Mouse (Mus musculus): ENCODE results near the gene BC030499.

The BC030499 gene

GRCm38 (mm10) chr11:78290654-78291053 lies at the start of gene BC030499:
Gene BC030499 (plus strand): TSS chr11:78290841.
- DNase-seq (ENCODE audit: low read depth, low spot score), result no peak

DNA sequence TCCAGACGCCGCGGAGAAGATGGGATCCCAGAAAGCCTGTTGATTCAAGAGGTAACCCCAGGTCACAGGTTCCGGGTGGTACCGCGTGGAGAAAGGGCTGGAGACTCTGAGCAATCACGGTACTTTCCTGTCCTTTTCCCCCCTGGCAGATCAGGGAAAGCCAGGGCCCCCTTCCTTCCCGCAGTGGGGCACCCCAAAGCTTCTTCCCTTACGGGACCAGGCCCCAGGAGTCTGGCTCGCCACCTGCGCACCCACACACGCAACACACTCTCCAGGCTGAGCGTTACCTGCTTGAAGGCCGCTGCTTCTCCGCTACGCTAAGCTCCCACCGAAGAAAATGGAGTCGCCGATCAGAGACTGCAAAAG lies 45.4 kb upstream of the BC030499 start:
- no peak for DNase-seq (ENCODE audit: low read depth, low spot score)

DNA sequence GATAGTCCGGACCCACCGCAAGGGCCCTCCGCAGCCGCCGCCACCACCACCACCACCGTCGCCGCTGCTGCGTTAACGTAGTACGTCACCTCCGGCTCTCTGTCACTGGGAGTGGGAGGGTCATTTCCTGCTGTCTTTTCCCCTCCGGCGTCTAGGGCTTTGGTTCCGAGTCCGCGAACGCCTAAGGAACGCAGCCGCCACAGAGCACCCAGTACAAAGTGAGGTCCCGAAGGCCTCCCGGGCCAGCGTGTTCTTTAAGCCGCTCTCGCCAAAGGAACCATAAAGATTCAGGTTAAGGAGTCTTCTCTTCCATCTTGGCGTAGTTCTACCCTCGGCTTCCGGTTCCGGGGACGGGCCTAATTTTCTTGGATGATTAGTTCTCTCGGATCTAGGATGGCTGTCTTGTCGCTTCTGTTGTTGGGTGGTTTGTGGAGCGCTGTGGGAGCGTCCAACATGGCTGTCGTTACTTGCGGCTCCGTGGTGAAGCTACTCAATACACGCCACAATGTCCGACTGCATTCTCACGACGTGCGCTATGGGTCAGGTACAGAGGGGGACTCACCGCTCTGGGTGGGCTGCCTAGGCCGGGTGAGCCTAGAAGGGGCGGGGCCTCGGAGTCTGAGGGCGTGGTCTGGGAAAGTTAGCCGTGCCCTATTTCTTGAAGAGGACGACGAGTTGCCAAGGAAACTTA lies 44.9 kb upstream of the BC030499 start, which contains the start of the genes Sdf2 and Supt6:
TSS of gene Sdf2 (plus strand) at position 120 of the 691 bp plus-strand sequence.
TSS of gene Supt6 (minus strand) at position 361 of the 691 bp plus-strand sequence.
- DNase-seq (ENCODE audit: low read depth, low spot score), result peak; percentile 92

- no peak for DNase-seq (ENCODE audit: low read depth, low spot score)
These were observed 44.2 kb upstream of the BC030499 start for GRCm38 (mm10) chr11:78246318-78247011.

- no peak for DNase-seq (ENCODE audit: low read depth, low spot score)
These were observed 43.7 kb upstream of the BC030499 start for GRCm38 (mm10) chr11:78247012-78247348.

DNA sequence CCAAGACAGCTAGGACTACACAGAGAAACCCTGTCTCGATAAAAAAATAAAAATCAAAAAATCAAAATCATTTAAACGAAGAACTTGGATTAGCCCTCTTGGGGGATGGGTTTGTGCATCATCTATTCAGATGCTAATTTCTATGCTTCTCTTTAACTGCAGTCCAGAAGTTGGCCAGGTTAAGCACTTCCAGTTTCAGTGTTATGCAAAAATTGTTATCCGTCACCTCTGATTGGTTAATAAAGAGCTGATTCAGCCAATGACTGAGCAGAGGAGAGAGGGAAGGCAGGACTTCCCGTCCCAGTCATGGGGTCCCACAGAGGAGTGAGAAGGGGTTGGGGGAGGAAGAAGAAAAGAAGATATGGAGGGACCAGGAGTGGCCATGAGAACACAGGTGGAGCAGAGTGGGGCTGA lies 42.9 kb upstream of the BC030499 start:
- DNase-seq (ENCODE audit: low read depth, low spot score), result peak; percentile 98

DNA sequence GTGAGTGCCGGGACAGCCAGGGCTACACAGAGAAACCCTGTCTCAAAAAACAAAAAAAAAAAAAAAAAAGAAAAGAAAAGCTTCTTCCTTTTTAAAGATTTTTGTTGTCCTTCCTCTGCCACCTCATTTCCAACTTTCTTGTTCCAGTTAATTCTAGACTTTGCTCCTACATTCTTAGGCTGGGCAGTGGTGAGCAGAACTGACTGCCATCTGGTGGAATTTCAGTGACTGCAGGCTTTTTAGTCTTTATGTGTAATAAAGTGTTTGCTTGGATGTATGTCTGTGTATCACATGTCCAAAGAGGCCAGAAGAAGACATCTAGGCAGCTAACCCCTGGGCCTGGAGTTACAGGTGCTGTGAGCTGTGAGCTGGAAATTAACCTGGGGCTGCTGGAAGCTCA lies 34.0 kb upstream of the BC030499 start:
- no peak for DNase-seq (ENCODE audit: low read depth, low spot score)

DNA sequence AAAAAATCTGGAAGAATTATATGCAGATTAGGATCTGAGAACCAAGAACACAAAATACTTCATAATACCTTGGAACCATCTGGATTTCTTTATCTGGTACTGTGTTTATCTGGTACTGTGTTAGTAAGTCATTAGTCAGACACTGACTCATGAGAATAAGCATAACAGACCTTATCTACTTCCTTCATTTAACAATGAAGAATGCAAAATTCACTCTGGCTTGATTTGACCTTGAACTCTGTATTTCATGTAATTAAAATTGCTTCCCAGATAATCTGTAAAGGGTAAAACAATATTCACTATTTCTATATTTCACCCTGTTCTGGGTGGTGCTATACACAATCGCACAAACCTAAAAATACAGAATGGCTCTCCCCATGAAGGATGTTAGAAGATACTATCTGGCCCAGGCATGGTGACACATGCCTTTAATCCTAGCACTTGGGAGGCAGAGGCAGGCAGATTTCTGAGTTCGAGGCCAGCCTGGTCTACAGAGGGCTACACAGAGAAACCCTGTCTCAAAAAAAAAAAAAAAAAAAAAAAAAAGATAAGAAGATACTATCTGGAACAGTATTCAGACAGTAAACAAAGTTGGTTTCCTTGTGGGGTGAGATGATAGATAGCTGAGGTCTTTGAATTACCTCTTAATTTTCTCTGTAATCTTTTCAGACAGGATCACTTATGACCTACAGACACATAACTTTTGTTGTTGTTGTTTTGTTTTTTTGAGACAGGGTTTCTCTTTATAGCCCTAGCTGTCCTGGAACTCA lies 30.0 kb upstream of the BC030499 start:
- DNase-seq (ENCODE audit: low read depth, low spot score), result no peak

DNA sequence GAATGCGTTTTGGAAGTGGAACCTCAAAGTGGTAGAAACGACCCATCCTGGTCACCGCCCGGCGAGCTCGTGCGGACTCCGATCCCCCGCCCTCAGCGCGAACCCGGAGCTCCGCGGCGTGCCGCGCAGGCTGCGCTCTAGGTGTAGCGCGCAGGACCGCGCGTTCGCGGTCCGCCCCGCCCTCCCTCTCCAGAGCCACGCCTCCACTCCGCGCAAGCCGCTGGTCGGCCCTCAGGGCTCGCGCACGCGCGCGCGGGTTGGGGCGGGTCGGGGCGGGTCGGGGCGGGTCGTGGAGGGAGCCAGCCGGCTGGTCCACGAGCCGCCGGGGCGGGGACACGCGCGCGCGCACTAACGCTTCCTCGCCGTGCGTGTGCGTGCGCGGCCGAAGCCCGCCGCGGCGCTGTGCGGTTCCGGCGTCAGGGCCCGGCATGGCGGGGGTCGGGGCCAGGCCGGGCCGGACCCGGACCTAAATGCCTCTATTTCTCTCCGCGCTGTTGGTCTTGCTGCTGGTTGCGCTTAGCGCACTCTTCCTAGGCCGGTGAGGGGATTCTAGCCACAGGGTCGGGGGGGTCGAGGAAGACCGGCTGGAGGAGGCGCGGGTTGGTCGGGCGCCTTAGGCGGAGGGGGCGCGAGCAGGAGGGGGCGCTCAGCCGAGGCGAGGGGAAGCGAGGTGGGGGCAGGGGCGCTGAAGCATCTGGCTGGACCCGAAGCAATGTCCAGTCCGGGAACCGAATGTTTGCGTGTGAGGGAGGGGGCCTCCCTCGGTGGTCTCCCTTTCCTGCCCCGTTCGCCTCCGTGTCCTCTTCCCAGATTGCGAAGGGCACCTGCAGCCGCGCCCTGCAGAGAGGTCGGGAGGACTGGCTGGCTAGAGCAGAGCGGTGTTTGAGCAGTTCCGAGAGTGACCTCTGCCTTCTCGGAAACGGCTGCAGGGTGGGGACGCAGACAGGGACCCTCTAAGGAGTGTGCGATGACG lies 29.0 kb upstream of the BC030499 start, which contains the start of gene 2610507B11Rik:
TSS of gene 2610507B11Rik (plus strand) at position 373 of the 973 bp plus-strand sequence.
- peak; percentile 95 for DNase-seq (ENCODE audit: low read depth, low spot score)

- peak; percentile 90 for DNase-seq (ENCODE audit: low read depth, low spot score)
These were observed 28.1 kb upstream of the BC030499 start for GRCm38 (mm10) chr11:78262550-78262949.

DNA sequence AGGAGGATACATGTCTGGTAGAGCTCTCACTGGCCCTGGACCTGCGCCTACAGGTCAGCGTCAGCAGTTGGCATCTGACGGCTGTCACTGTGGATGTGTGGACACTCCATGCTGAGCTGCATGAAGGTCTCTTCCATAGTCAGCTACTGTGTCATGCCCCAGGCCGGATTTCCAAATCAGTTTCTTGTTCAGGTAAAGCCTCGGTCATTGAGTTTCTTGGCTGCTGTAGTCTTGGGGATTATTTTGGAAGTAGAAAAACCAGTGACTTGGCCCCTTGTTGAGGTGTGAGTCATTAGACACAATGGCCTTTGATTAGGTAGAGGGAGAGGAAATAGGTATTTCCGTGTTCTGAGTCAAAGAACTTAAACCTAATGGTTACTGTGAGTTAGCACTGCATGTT lies 25.1 kb upstream of the BC030499 start:
- no peak for DNase-seq (ENCODE audit: low read depth, low spot score)

- DNase-seq (ENCODE audit: low read depth, low spot score), result no peak
These were observed 18.7 kb upstream of the BC030499 start for GRCm38 (mm10) chr11:78271986-78272385.

- no peak for DNase-seq (ENCODE audit: low read depth, low spot score)
These were observed 15.0 kb upstream of the BC030499 start for GRCm38 (mm10) chr11:78275596-78275995.

- DNase-seq (ENCODE audit: low read depth, low spot score), result peak; percentile 67
These were observed 14.5 kb upstream of the BC030499 start for GRCm38 (mm10) chr11:78276169-78276568.

DNA sequence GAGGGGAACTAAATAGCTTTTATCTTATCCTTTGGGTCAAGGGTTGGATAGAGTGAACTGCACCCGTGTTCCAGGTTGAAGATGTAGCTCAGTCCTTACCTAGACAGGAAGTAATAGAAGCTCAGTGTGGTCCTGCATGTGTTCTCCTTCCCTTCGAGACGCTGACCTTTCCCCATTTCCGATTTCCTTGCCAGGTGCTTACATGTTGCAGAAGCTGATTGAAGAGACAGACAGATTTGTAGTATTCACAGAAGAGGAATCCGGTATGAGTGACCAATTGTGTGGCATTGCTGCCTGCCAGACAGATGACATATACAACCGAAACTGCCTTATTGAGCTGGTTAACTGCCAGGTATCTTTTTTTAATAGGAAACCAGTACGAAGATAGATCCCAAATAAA lies 11.8 kb upstream of the BC030499 start:
- DNase-seq (ENCODE audit: low read depth, low spot score), result no peak

- no peak for DNase-seq (ENCODE audit: low read depth, low spot score)
These were observed 11.1 kb upstream of the BC030499 start for GRCm38 (mm10) chr11:78279586-78279985.

DNA sequence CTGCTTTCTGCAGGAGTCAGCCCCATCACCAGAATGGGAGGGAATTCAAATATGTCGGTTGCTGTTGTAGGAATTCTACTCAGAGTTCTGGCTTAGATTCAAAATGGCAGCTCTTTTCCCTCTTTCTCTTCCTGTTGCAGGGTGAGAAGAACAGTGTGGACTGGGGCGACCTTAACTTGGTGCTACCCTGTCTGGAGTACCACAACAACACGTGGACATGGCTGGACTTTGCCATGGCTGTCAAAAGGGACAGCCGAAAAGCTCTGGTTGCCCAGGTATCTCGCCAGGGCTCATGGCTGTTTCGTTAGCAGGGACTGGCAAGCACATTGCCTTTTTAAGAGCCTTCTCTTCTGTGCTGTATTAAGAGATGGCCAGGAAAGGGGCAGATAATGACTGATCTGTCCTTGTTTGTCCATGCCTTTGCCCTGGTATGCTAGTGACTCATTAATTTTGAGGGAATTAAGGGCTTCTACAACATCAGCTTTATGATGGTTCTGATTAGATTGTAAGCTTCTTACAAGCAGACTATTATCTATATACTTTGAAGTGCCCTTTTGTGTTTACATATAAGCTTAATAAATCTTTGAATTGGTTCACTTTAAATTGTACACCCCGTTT lies 1.4 kb upstream of the BC030499 start:
- DNase-seq (ENCODE audit: low read depth, low spot score), result no peak

DNA sequence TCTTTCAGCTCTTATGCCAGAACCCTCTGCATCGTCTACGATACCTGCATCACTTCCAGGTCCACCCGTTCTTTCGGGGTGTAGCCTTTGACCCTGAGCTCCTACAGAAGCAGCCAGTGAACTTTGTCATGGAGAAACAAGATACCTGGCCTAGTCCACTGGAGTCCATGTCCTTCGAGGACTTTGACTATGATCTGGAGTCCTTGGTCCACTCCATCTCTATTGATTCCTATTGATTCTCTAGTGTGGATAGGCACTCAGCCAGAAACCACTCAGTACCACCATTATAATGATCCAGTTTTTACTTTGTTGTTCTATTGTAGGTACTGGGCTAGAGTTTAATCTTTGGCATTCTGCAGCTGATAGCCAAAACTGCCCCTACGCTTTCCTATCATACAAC lies 3.9 kb downstream of the BC030499 start:
- no peak for DNase-seq (ENCODE audit: low read depth, low spot score)

DNA sequence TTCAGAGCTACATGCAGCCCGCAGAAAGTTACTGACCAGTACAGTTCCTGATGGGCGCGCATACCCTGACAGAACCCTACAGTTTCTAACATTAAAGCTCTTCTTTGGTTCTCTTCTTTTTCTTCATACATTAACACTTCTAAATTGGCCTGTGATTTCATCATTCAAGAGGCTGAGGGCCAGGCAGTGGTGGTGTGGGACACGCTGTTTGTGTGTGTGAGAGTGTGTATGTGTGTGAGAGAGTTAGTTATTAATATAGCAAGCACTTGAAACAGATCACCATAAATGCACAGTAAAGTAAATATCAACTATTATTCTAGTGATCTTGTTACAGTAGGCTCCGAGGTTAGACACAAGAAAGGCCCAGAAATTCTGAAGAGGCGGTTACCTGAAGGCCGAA lies 10.3 kb downstream of the BC030499 start:
- DNase-seq (ENCODE audit: low read depth, low spot score), result no peak

GRCm38 (mm10) chr11:78301357-78302084 lies 10.9 kb downstream of the BC030499 start, which contains the start of gene Spag5:
Gene Spag5 (plus strand): TSS chr11:78301529.
- peak; percentile 92 for DNase-seq (ENCODE audit: low read depth, low spot score)
